Mouse (Mus musculus) stomach, embryonic 16.5 days (tissue): ENCODE results near the gene Axin2. TPM values are rescaled to one million over a fixed set of nuclear protein-coding genes. Genes with fewer than 3 reads are reported as not detected.

Experiments used
- ATAC-seq: fragments of 200-750 bp; cut with Nextera tagmentation; 2 replicates; pipeline ENCODE4 v1.8.0; 2017; ENCODE audit warnings: moderate number of reproducible peaks, moderate TSS enrichment; ENCODE audit not compliant: insufficient read depth, low FRiP score
- H3K27ac ChIP-seq: fragments of 300-500 bp; sonication (generic); 2 replicates; pipeline ENCODE4 v1.5.1; 2014; ENCODE audit warnings: low read length
- H3K27me3 ChIP-seq: fragments of 300-500 bp; sonication (generic); 2 replicates; pipeline ENCODE4 v1.6.1; 2014; ENCODE audit warnings: low read length, control low read depth, mixed read lengths; ENCODE audit not compliant: control insufficient read depth, insufficient read depth
- H3K36me3 ChIP-seq: fragments of 300-500 bp; sonication (generic); 2 replicates; pipeline ENCODE4 v1.6.1; 2014; ENCODE audit warnings: low read length; ENCODE audit not compliant: control insufficient read depth, insufficient read depth
- H3K4me1 ChIP-seq: fragments of 300-500 bp; sonication (generic); 2 replicates; pipeline ENCODE4 v1.6.1; 2014; ENCODE audit warnings: low read length, control low read depth, mixed read lengths; ENCODE audit not compliant: control insufficient read depth, insufficient read depth
- H3K4me2 ChIP-seq: fragments of 300-500 bp; sonication (generic); 2 replicates; pipeline ENCODE4 v1.6.1; 2014; ENCODE audit warnings: low read depth, low read length, mixed read lengths
- H3K4me3 ChIP-seq: fragments of 300-500 bp; sonication (generic); replicated peaks from 2 replicates; pipeline ENCODE4 v1.5.1; 2014; ENCODE audit warnings: mild to moderate bottlenecking, low read length
- H3K9ac ChIP-seq: fragments of 300-500 bp; sonication (generic); 2 replicates; pipeline ENCODE4 v1.6.1; 2014; ENCODE audit warnings: low read length
- H3K9me3 ChIP-seq: fragments of 300-500 bp; sonication (generic); replicated peaks from 2 replicates; pipeline ENCODE4 v1.6.1; 2016; ENCODE audit warnings: low read length, control low read depth; ENCODE audit not compliant: control insufficient read depth
- WGBS: fragments of 180-500 bp; shearing (Covaris S2); extraction: QIAGEN DNeasy Blood & Tissue Kit; methylation state at CpG from one replicate; pipeline ENCODE4 v1.1.7; 2014; 5-methylcytosine and 5-hydroxymethylcytosine counted together
- polyA plus RNA-seq: library from polyadenylated mRNA; unstranded; fragments of >200 nt; fragmentation: Nextera tagmentation; extraction: Ambion mirVana; gene quantifications from 2 replicates; pipeline ENCODE4 v1.2.1, GENCODE M21; 2015

Axin2 gene
- polyA plus RNA-seq, 1 experiment from 2014 or later, result 2.8 TPM

- H3K36me3 ChIP-seq, result no peaks in the 10 kb centered on the region
- no peaks in the 10 kb centered on the region for H3K9me3 ChIP-seq
- no peaks in the 10 kb centered on the region; the same call in 1 of the 2 replicates for H3K27me3 ChIP-seq
- peak overlapping the region; percentile 26 for H3K4me3 ChIP-seq
- ATAC-seq, result no peak
- peak overlapping the region; percentile 7; the same call in 1 of the 2 replicates for H3K9ac ChIP-seq
- WGBS, result 31% methylated on average over 5 of the region's 5 CpGs
- no peak overlapping the region for H3K27ac ChIP-seq
- H3K4me2 ChIP-seq, result peak overlapping the region; percentile 88
- peaks cover 46% of the 10 kb centered on the region for H3K4me1 ChIP-seq
These were observed 4.2 kb downstream of the Axin2 start for GRCm38 (mm10) chr11:108924346-108924745.

DNA sequence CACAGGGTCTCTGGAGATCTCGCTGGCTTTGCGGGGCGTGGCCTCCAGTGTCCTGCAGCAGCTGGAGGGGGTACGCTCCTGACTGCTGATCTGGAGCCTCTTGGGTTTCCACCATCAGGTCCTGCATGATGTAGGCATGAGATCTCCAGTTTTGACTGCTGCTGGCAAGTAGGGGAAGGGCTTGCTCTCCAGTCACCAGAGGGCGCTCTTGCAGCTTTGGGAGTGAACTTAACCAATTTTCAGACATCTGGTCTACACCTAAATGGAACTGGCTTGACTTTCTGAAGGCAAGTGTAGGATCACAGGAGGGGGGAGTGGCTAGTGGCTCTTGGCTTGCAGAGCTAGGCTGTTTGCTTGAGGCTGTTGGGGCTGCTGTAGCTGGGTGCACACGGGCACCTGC lies 5.1 kb downstream of the Axin2 start:
- Histone ChIP-seq H3K9me3 (no peaks in the 10 kb centered on the region), H3K27ac (no peak overlapping the region), H3K9ac (0 out of 2 replicates have a peak overlapping the region, but pooled peaks have one; percentile 10), H3K36me3 (no peaks in the 10 kb centered on the region), H3K4me1 (peaks cover 46% of the 10 kb centered on the region), H3K27me3 (no peaks in the 10 kb centered on the region; the same call in 1 of the 2 replicates), H3K4me3 (0 out of 2 replicates have a peak overlapping the region, but pooled peaks have one; percentile 19), H3K4me2 (peak overlapping the region; percentile 88)
- 22% methylated on average over 6 of the region's 6 CpGs for WGBS
- ATAC-seq, result no peak

DNA sequence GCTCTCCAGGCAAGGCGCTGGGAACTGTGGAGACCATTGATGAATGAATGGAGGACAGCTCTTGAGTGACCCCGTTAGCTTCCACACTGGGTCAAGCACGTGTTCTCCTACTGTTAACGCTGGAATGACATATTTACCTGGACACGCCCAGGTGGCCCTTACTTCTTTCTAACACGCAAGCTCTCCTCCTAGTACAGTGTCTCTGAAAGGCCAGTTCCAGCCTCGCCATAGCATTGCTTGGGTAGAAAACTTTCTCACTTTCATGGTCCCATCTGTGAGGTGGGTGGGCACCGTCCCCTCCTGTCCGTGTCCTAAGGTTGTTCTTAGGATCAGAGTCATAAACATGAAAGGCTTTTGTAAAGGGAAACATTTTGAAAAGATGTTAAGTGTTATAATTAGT lies 5.7 kb downstream of the Axin2 start:
- H3K27ac ChIP-seq, result no peak overlapping the region
- H3K4me2 ChIP-seq, result no peak overlapping the region
- ATAC-seq, result no peak
- H3K9ac ChIP-seq, result no peak overlapping the region
- H3K36me3 ChIP-seq, result no peaks in the 10 kb centered on the region
- no peak overlapping the region for H3K4me3 ChIP-seq
- WGBS, result 65% methylated on average over 9 of the region's 9 CpGs
- H3K27me3 ChIP-seq, result no peaks in the 10 kb centered on the region; the same call in 1 of the 2 replicates
- H3K9me3 ChIP-seq, result no peaks in the 10 kb centered on the region
- H3K4me1 ChIP-seq, result peaks cover 46% of the 10 kb centered on the region

- Histone ChIP-seq H3K9ac (no peak overlapping the region), H3K9me3 (no peaks in the 10 kb centered on the region), H3K4me2 (no peak overlapping the region), H3K27me3 (no peaks in the 10 kb centered on the region; the same call in 1 of the 2 replicates), H3K36me3 (no peaks in the 10 kb centered on the region), H3K4me3 (no peak overlapping the region), H3K27ac (no peak overlapping the region), H3K4me1 (peaks cover 46% of the 10 kb centered on the region)
- ATAC-seq, result no peak
- WGBS, result 59% methylated on average over 10 of the region's 10 CpGs
These were observed 6.4 kb downstream of the Axin2 start for GRCm38 (mm10) chr11:108926345-108927092.

GRCm38 (mm10) chr11:108927093-108927444 lies 6.9 kb downstream of the Axin2 start:
- no peak for ATAC-seq
- Histone ChIP-seq H3K4me3 (no peak overlapping the region), H3K27ac (no peak overlapping the region), H3K4me2 (no peak overlapping the region), H3K4me1 (peaks cover 46% of the 10 kb centered on the region), H3K9ac (no peak overlapping the region), H3K27me3 (no peaks in the 10 kb centered on the region; the same call in 1 of the 2 replicates), H3K36me3 (no peaks in the 10 kb centered on the region), H3K9me3 (no peaks in the 10 kb centered on the region)
- WGBS, result 63% methylated on average over 13 of the region's 13 CpGs

DNA sequence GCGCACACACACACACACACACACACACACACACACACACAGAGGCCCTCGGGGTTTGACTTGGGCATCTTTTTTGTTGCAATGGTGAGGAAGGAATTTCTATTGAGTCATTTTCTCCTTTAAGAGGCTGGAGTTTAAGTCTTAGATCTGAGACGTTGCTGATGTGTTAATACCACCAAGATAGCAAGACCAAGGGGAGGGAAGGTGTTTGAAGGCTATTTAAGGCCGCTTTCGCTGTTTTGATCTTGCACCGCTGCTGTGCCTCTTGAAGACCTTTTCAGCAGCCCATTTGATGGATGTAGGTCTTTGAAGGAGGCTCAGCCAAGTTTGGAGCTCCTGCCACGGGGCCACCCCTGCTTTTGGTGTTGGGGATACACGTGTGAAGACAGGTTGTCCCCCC lies 7.9 kb downstream of the Axin2 start:
- H3K9me3 ChIP-seq, result no peaks in the 10 kb centered on the region
- no peak overlapping the region for H3K9ac ChIP-seq
- no peaks in the 10 kb centered on the region; the same call in 1 of the 2 replicates for H3K36me3 ChIP-seq
- no peak overlapping the region for H3K4me3 ChIP-seq
- H3K27me3 ChIP-seq, result no peaks in the 10 kb centered on the region; the same call in 1 of the 2 replicates
- peaks cover 44% of the 10 kb centered on the region for H3K4me1 ChIP-seq
- WGBS, result 54% methylated on average over 8 of the region's 8 CpGs
- ATAC-seq, result no peak
- no peak overlapping the region for H3K4me2 ChIP-seq
- no peak overlapping the region for H3K27ac ChIP-seq

- Histone ChIP-seq H3K36me3 (no peaks in the 10 kb centered on the region; the same call in 1 of the 2 replicates), H3K9me3 (no peaks in the 10 kb centered on the region), H3K4me2 (no peak overlapping the region), H3K9ac (no peak overlapping the region), H3K4me1 (peaks cover 38% of the 10 kb centered on the region), H3K27ac (no peak overlapping the region), H3K27me3 (no peaks in the 10 kb centered on the region; the same call in 1 of the 2 replicates), H3K4me3 (no peak overlapping the region)
- 39% methylated on average over 7 of the region's 7 CpGs for WGBS
- no peak for ATAC-seq
These were observed 8.6 kb downstream of the Axin2 start for GRCm38 (mm10) chr11:108928752-108929151.

GRCm38 (mm10) chr11:108929176-108929575 lies 9.0 kb downstream of the Axin2 start:
- H3K9me3 ChIP-seq, result no peaks in the 10 kb centered on the region
- 65% methylated on average over 4 of the region's 4 CpGs for WGBS
- H3K9ac ChIP-seq, result no peak overlapping the region
- H3K4me1 ChIP-seq, result peaks cover 34% of the 10 kb centered on the region
- ATAC-seq, result no peak
- no peaks in the 10 kb centered on the region; the same call in 1 of the 2 replicates for H3K36me3 ChIP-seq
- H3K27ac ChIP-seq, result no peak overlapping the region
- H3K27me3 ChIP-seq, result no peaks in the 10 kb centered on the region
- H3K4me2 ChIP-seq, result no peak overlapping the region
- H3K4me3 ChIP-seq, result no peak overlapping the region

GRCm38 (mm10) chr11:108929700-108930099 lies 9.6 kb downstream of the Axin2 start:
- no peak overlapping the region for H3K4me2 ChIP-seq
- H3K4me1 ChIP-seq, result peaks cover 29% of the 10 kb centered on the region
- no peaks in the 10 kb centered on the region; the same call in 1 of the 2 replicates for H3K36me3 ChIP-seq
- no peak for ATAC-seq
- H3K27ac ChIP-seq, result no peak overlapping the region
- no peak overlapping the region for H3K4me3 ChIP-seq
- no peak overlapping the region for H3K9ac ChIP-seq
- H3K27me3 ChIP-seq, result no peaks in the 10 kb centered on the region
- H3K9me3 ChIP-seq, result no peaks in the 10 kb centered on the region
- WGBS, result 74% methylated on average over 6 of the region's 6 CpGs
